Mouse (Mus musculus) forebrain, embryonic 14.5 days (tissue): ENCODE measurements around the gene Fads6. TPM values are rescaled to one million over a fixed set of nuclear protein-coding genes. Genes with fewer than 3 reads are reported as not detected.

Source experiments
- ATAC-seq: fragments of 200-750 bp; cut with Nextera tagmentation; 2 replicates; pipeline ENCODE4 v1.8.0; 2017; ENCODE audit warnings: mild to moderate bottlenecking, moderate library complexity
- DNase-seq: peaks from one replicate; pipeline ENCODE4 v3.0.0-alpha.2; 2015; ENCODE audit warnings: low spot score
- H3K27ac ChIP-seq: fragments of 300-500 bp; sonication (generic); 2 replicates; pipeline ENCODE4 v1.5.1; 2014; ENCODE audit warnings: low read depth, mild to moderate bottlenecking, control low read depth, low read length, moderate library complexity
- H3K27me3 ChIP-seq: fragments of 300-500 bp; sonication (generic); replicated peaks from 2 replicates; pipeline ENCODE4 v1.6.1; 2014; ENCODE audit warnings: low read length, control low read depth, mixed read lengths; ENCODE audit not compliant: control insufficient read depth, insufficient read depth
- H3K36me3 ChIP-seq: fragments of 300-500 bp; sonication (generic); 2 replicates; pipeline ENCODE4 v1.6.1; 2014; ENCODE audit warnings: low read length, control low read depth; ENCODE audit not compliant: control insufficient read depth, insufficient read depth
- H3K4me1 ChIP-seq: fragments of 300-500 bp; sonication (generic); 2 replicates; pipeline ENCODE4 v1.6.1; 2014; ENCODE audit warnings: antibody characterized with exemption, low read length, control low read depth; ENCODE audit not compliant: control insufficient read depth, insufficient read depth
- H3K4me2 ChIP-seq: fragments of 300-500 bp; sonication (generic); 2 replicates; pipeline ENCODE4 v1.6.1; 2014; ENCODE audit warnings: mild to moderate bottlenecking, control low read depth, low read length
- H3K4me3 ChIP-seq: fragments of 300-500 bp; sonication (generic); 2 replicates; pipeline ENCODE4 v1.5.1; 2014; ENCODE audit warnings: low read depth, low read length, control low read depth
- H3K9ac ChIP-seq: fragments of 300-500 bp; sonication (generic); 2 replicates; pipeline ENCODE4 v1.6.1; 2014; ENCODE audit warnings: mild to moderate bottlenecking, low read length, control low read depth, moderate library complexity
- H3K9me3 ChIP-seq: fragments of 300-500 bp; sonication (generic); replicated peaks from 2 replicates; pipeline ENCODE4 v1.6.1; 2016; ENCODE audit warnings: low read length, control low read depth, mixed read lengths; ENCODE audit not compliant: control insufficient read depth
- whole genome bisulfite sequencing: fragments of 180-500 bp; shearing (Covaris S2); extraction: QIAGEN DNeasy Blood & Tissue Kit; methylation state at CpG from one replicate; pipeline ENCODE4 v1.1.7; 2014; 5-methylcytosine and 5-hydroxymethylcytosine counted together
- polyA plus RNA-seq: library from polyadenylated mRNA; unstranded; fragments of >200 nt; fragmentation: Nextera tagmentation; extraction: Ambion mirVana; gene quantifications from 2 replicates; pipeline ENCODE4 v1.2.1, GENCODE M21; 2014

Fads6 gene
- polyA plus RNA-seq, 1 experiment from 2014 or later: 0.24 TPM

DNA sequence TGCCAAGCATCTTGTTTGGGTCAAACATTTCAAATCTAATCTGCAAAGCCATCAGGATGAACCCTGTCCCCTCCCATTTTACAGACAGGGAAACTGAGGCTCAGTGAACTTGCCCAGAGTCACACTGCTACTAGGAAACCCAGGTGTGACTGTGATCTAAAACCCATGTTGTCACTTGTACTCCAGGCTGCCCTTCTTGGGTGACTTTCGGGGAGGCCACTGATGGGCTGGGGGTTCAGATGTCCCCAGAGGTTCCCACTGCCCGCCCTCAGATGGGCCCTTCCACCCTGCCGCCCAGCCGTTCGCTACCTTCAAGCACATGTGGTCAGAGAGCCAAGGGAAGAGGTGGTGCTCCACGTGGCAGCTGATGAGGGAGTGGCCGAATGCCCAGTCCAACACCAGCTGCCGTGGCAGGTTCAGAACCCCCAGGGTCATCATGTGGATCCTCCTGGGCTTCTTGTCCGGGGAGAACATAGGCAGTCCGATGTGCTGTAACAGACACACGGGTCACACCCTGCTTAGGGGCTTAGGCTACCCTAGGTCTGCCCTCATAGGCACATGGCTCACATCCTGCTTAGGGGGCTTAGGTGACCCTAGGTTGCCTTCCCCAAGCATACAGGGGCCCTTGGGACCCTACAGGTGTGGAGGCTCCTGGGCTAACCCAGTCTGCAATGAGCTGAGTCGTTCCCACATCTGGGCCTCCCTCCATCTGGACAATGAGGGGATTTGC is 13.4 kb downstream of the Fads6 start:
- Histone ChIP-seq H3K4me1 (no peaks in the 10 kb centered on the region), H3K4me3 (no peak overlapping the region), H3K27ac (no peak overlapping the region), H3K9me3 (no peaks in the 10 kb centered on the region), H3K27me3 (no peaks in the 10 kb centered on the region), H3K36me3 (no peaks in the 10 kb centered on the region), H3K4me2 (no peak overlapping the region), H3K9ac (no peak overlapping the region)
- DNase-seq (no peak), ATAC-seq (no peak)
- 89% methylated on average over 12 of the region's 12 CpGs for WGBS

DNA sequence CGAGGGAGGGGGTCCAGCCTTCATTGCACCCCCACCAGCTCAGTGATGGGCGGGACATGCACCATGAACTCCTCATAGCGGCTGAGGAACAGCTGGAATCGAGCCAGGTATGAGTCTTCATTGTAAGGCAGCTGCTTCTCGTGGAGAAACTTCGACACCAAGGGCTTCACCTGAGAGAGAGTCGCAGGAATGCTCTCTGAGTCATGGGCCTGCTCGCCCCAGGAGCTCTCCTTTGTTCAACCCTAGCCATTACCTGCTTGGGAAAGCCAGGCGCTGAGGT is 14.0 kb downstream of the Fads6 start:
- Histone ChIP-seq H3K9me3 (no peaks in the 10 kb centered on the region), H3K4me3 (no peak overlapping the region), H3K27ac (no peak overlapping the region), H3K27me3 (no peaks in the 10 kb centered on the region), H3K4me2 (no peak overlapping the region), H3K4me1 (no peaks in the 10 kb centered on the region), H3K36me3 (no peaks in the 10 kb centered on the region), H3K9ac (no peak overlapping the region)
- WGBS: 71% methylated on average over 9 of the region's 9 CpGs
- no peak for ATAC-seq
- DNase-seq: no peak

DNA sequence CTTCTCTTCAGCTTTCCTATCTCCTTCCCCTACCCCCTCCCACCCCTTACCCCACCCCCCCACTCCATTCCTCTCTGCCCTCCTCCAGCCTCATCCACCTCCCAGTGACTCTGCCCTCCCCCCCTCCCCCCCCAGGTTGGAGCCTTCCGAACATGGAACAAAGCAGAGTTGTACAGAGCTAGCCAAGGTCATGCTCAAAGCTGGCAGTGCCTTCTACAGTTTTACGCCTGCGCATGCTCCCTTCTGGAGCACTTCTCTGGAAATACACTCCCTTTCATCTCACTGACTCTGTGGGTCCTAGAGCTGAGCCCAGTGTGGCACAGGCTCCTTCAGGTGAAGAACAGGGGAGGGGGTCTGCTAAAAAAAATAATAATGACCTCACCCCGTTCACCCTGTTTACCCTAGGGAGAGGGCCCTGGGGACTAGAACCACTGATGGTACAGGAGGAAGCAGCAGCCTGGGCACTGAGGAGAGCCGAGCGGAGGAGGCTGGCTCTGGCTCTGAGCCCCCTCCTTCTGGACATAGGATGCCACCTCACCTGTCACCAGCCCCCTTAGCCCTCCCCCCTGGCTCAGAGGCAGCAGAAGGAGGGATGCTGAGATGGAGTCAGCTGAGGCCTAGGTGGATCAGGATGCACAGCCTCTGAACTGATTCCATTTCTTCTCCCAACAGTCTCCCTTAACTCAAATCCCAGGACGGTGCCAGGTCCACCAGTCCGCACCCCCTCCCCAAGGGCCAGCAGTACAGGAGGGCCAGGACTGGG is 14.6 kb downstream of the Fads6 start:
- DNase-seq (no peak), ATAC-seq (no peak)
- Histone ChIP-seq H3K9ac (no peak overlapping the region), H3K4me1 (no peaks in the 10 kb centered on the region; the same call in 1 of the 2 replicates), H3K27me3 (no peaks in the 10 kb centered on the region), H3K27ac (no peak overlapping the region), H3K4me2 (no peak overlapping the region), H3K9me3 (no peaks in the 10 kb centered on the region), H3K4me3 (no peak overlapping the region), H3K36me3 (no peaks in the 10 kb centered on the region)
- WGBS: 88% methylated on average over 8 of the region's 8 CpGs

DNA sequence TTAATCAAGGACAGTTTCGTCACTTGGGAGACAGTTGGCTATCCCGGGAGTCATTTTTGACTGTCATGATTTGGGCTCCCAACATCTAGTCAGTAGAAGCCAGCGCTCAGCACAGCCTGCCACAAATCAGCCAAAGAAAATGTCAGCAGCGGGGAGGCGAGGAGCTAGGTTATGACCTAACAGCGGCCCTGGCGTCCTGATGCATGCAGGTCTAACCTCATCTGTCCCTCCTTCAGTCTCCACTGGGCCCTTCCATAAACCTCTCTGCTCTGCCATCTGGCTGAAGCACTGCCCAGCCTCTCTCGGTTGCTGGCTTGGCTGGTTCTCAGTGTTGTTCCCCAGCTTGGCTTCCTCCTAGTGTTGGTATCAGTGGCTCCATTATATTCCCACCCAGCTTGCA is 15.2 kb downstream of the Fads6 start:
- Histone ChIP-seq H3K9me3 (no peaks in the 10 kb centered on the region), H3K9ac (no peak overlapping the region), H3K4me1 (no peaks in the 10 kb centered on the region; the same call in 1 of the 2 replicates), H3K27me3 (no peaks in the 10 kb centered on the region), H3K4me2 (no peak overlapping the region), H3K27ac (no peak overlapping the region), H3K36me3 (no peaks in the 10 kb centered on the region), H3K4me3 (no peak overlapping the region)
- no peak for DNase-seq
- ATAC-seq: no peak
- 80% methylated on average over 8 of the region's 8 CpGs for WGBS

DNA sequence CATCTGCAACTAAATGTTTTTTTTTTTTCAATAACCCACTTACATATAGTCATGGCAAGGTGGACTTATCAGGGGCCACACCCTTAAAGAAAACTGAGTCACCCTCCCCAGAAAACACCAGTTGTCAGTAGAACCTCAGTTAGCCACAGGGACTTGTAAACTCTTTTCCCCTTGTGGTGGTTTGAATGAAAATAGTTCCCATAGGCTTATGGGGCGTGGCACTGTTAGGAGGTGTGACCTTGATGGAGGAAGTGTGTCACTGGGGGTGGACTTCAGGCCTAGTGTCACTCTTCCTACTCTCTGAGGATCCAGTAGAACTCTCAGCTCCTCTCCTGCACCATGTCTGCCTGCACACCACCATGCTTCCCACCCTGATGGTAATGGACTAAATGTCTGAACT is 17.7 kb downstream of the Fads6 start:
- Histone ChIP-seq H3K36me3 (no peaks in the 10 kb centered on the region), H3K27ac (no peak overlapping the region), H3K27me3 (no peaks in the 10 kb centered on the region), H3K9ac (no peak overlapping the region), H3K4me2 (no peak overlapping the region), H3K9me3 (no peaks in the 10 kb centered on the region), H3K4me1 (peaks cover 5% of the 10 kb centered on the region; the same call in 1 of the 2 replicates), H3K4me3 (no peak overlapping the region)
- ATAC-seq (no peak), DNase-seq (no peak)
- WGBS: 76% methylated on average over 1 of the region's 1 CpGs

DNA sequence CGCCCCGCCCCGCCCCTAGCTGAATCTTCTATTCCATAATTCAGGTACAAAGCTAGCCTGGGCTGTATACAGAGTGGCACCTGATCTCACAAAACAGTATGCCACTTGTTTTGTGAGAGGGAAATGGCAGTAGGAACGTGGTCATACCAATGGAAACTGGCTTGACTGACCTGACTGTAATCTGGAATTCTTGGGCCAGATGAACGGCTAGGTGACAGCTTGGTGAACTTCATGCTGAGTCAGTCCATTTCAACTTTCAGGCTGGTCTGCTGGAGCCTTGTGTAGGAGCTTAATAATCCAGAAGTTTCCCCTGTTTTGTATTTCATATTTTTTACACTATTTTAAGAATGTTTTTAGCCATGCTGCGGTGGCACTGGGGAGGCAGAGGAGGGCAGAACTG is 19.3 kb downstream of the Fads6 start:
- Histone ChIP-seq H3K4me1 (peaks cover 5% of the 10 kb centered on the region; the same call in 1 of the 2 replicates), H3K9ac (no peak overlapping the region), H3K36me3 (no peaks in the 10 kb centered on the region), H3K4me2 (peak overlapping the region; percentile 69), H3K27me3 (no peaks in the 10 kb centered on the region), H3K4me3 (no peak overlapping the region), H3K27ac (no peak overlapping the region), H3K9me3 (no peaks in the 10 kb centered on the region)
- DNase-seq: no peak
- 77% methylated on average over 6 of the region's 6 CpGs for WGBS
- no peak for ATAC-seq

DNA sequence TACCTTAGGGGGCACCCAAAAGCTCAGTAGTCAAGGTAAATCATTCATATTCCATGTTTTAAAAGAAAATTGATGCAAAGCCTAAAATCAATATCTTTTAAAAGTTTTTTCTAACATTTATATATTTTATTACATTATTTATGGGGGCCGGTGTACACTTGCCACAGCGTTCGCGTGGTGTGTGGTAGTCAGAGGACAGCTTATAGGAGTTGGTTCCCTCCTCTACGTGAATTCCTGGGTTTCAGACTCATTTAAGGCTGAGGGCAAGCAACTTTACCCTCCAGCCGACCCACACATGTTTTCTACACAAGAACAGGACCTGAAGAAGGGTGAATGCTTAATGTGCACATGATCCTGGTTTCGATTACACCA is 19.9 kb downstream of the Fads6 start:
- H3K9me3 ChIP-seq: no peaks in the 10 kb centered on the region
- peak overlapping the region; percentile 65 for H3K27ac ChIP-seq
- H3K4me2 ChIP-seq: peak overlapping the region; percentile 69
- no peaks in the 10 kb centered on the region for H3K36me3 ChIP-seq
- DNase-seq: no peak
- 19% methylated on average over 7 of the region's 7 CpGs for WGBS
- no peaks in the 10 kb centered on the region for H3K27me3 ChIP-seq
- ATAC-seq: no peak
- peaks cover 5% of the 10 kb centered on the region; the same call in 1 of the 2 replicates for H3K4me1 ChIP-seq
- peak overlapping the region; percentile 61 for H3K4me3 ChIP-seq
- H3K9ac ChIP-seq: peak overlapping the region; percentile 69

DNA sequence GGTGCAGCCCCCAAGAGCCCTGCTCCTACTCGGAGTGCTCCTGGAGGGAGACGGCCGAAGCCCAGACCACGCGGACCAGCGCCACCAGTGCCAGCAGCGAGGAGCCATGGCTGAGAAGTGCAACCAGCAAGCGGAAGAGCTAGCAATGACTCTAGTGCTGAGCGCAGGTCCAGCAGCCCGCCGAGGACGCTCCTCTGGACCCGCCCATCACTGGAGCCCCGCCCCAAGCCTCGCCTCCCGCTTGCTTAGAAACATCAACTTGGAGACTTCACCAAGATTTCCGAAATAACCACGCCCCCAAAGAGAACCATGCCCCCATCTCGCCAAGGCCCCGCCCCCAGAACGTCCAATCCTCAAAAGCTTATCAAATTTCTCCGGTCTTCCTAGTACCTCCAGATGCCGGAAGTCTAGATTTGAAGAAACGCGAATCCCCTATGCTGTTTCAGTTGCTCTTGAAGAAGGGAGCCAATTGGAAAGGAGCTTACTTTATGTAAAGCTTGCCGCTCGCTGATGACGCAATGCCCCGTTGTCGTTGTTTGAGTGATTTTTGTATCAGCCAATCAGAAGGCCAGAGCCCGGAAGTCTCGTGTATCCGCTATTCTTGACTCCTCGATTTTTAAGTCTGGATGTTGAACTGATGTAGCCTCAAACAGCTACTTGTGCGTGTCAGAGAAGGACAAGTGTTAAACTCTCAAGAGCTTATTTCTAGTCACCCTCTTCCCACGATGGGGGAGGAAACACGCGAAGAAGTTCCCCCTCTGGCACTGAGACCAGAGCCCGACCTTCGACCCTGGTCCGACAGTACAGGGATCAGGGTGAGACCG is 20.5 kb downstream of the Fads6 start, which contains the start of gene Fdxr:
Gene Fdxr (minus strand): TSS at position 271 of the 824 bp plus-strand sequence.
- DNase-seq (peak; percentile 100), ATAC-seq (peak; percentile 97)
- no peaks in the 10 kb centered on the region for H3K27me3 ChIP-seq
- H3K27ac ChIP-seq: peak within 1 kb of the TSS; percentile 83
- peak within 1 kb of the TSS; percentile 85 for H3K4me2 ChIP-seq
- H3K4me1 ChIP-seq: peaks cover 5% of the 10 kb centered on the region; the same call in 1 of the 2 replicates
- 0 out of 2 replicates have a peak, but pooled peaks cover 2% of the 10 kb centered on the region for H3K36me3 ChIP-seq
- peak within 1 kb of the TSS; percentile 61 for H3K4me3 ChIP-seq
- H3K9ac ChIP-seq: peak within 1 kb of the TSS; percentile 81
- no peaks in the 10 kb centered on the region for H3K9me3 ChIP-seq
- WGBS: under 1% methylated on average over 42 of the region's 42 CpGs
